Mouse (Mus musculus) spleen, adult 2 months (tissue): ENCODE results near the gene Lmtk3.

ENCODE experiments used
- CTCF ChIP-seq: fragments of 200-500 bp; IDR thresholded peaks from 2 replicates; pipeline ENCODE4 v1.5.1; 2011; ENCODE audit warnings: mild to moderate bottlenecking, inconsistent platforms; ENCODE audit not compliant: insufficient read depth, insufficient read length, insufficient replicate concordance; ENCODE audit errors: extremely low read depth
- POLR2A ChIP-seq: fragments of 200-500 bp; IDR thresholded peaks from 2 replicates; pipeline ENCODE4 v1.6.1; 2011; ENCODE audit warnings: low read depth, low read length, inconsistent platforms

GRCm38 (mm10) chr7:45741777-45742176 is 41.8 kb upstream of the Lmtk3 start:
- TF ChIP-seq CTCF (no peak), POLR2A (peak; percentile 93)
